Mouse (Mus musculus) kidney, adult 2 months (tissue): ENCODE measurements around the gene Ttc7b.

Experiments used
- CTCF ChIP-seq: fragments of 200-500 bp; conservative IDR thresholded peaks from 2 replicates; pipeline ENCODE4 v1.5.1; 2011; ENCODE audit warnings: low read depth, mild to moderate bottlenecking, control low read depth, low read length, moderate library complexity, mixed read lengths; ENCODE audit not compliant: insufficient read depth, insufficient read length
- POLR2A ChIP-seq: fragments of 200-500 bp; IDR thresholded peaks from one replicate; pipeline ENCODE4 v1.6.1; 2011; ENCODE audit warnings: low read depth, low read length, control low read depth

DNA sequence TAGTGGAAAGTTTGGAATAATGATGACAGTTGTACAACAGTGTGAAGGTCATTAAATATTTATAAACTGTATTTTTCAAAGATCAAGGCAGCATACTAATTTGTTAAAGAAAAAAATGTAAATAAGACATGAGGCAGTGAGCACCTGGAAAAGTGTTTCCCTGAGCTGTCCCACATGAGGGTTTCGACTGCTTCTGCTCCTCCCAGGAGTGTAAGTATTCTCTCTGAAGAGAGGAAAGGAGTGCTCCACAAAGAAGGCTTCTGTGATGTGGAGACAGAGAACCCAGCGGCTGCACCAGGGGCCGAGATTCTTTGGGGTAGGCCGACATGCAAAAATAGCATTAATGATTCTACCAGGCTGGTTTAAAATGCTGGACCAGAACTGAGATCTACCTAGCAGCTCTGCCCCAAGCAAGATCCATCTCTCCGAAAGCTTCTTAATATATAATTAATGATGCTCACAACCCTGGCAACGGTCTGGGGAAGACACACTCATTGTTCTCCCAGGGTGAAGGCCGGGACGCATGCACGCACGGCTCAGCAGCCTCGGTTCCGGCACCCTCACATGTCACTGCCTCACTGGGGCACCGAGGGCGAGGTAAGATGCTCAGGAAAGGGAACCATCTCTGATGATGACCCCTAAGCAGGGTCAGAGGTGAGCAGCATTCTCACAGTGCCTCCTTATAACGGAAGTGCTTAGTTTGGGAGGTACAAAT, 123.0 kb downstream of the Ttc7b start:
- TF ChIP-seq CTCF: no peak
- no peak for TF ChIP-seq POLR2A
